ENCODE assay signal across 8 mouse cellular contexts in the genomic region with DNA sequence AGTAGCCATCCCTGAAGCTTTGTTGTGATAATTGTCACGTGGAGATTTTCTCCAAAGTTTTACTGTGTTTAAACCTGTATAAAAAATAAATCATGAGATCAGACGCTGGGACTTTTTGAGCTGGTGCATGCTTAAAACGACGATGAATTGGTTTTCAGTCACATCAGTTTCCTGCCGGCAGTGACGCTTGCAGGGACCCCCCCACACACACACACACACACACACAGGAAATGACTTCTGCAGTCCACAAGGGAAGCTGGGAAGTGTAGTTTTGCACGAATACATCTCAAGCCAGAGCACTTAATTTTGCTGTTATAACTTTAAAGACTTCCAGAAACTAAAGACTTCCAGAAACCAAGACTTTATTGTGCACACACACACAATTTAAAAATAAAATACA. TPM values are rescaled to one million over a fixed set of nuclear protein-coding genes. Genes with fewer than 3 reads are reported as not detected.
DNase-seq lines count a peak whose midpoint lies in the region; ATAC-seq and TF ChIP-seq lines count a peak whose summit lies in the region.

No protein-coding gene starts in this region.

- TF ChIP-seq CTCF in intestine, postnatal 0 days (IDR thresholded peaks at IDR 0.05; ENCODE audit: low read depth) = no peak

- H3K9ac ChIP-seq in intestine, postnatal 0 days (ENCODE audit: low read depth, low read length) = no peak overlapping the region
- H3K9ac ChIP-seq in limb, embryonic 15.5 days = no peak overlapping the region
- 0 out of 2 replicates have a peak overlapping the region, but pooled peaks have one; percentile 41 for H3K9ac ChIP-seq in neural tube, embryonic 13.5 days

- no peaks in the 10 kb centered on the region for H3K36me3 ChIP-seq in intestine, postnatal 0 days (ENCODE audit: control insufficient read depth, insufficient read depth)
- H3K36me3 ChIP-seq in limb, embryonic 15.5 days = no peaks in the 10 kb centered on the region
- H3K36me3 ChIP-seq in neural tube, embryonic 13.5 days = no peaks in the 10 kb centered on the region

- 30% methylated on average over 7 of the region's 7 CpGs for WGBS in intestine, postnatal 0 days
- WGBS in limb, embryonic 15.5 days = 21% methylated on average over 7 of the region's 7 CpGs
- WGBS in neural tube, embryonic 13.5 days = 41% methylated on average over 7 of the region's 7 CpGs

- H3K27me3 ChIP-seq in intestine, postnatal 0 days (replicated peaks; ENCODE audit: control insufficient read depth, insufficient read depth, low read length) = no peaks in the 10 kb centered on the region
- H3K27me3 ChIP-seq in limb, embryonic 15.5 days = no peaks in the 10 kb centered on the region
- H3K27me3 ChIP-seq in neural tube, embryonic 13.5 days = no peaks in the 10 kb centered on the region

- no peaks in the 10 kb centered on the region for H3K4me1 ChIP-seq in intestine, postnatal 0 days (replicated peaks; ENCODE audit: control insufficient read depth, insufficient read depth, low read length)
- no peaks in the 10 kb centered on the region for H3K4me1 ChIP-seq in limb, embryonic 15.5 days
- no peaks in the 10 kb centered on the region for H3K4me1 ChIP-seq in neural tube, embryonic 13.5 days (replicated peaks)

- no peaks in the 10 kb centered on the region for H3K9me3 ChIP-seq in intestine, postnatal 0 days (ENCODE audit: control insufficient read depth)
- no peaks in the 10 kb centered on the region for H3K9me3 ChIP-seq in limb, embryonic 15.5 days
- H3K9me3 ChIP-seq in neural tube, embryonic 13.5 days = no peaks in the 10 kb centered on the region

- DNase-seq in cerebellum, postnatal 14 days = peak; percentile 23 to 32
- no peak for DNase-seq in cerebellum, postnatal 4 days (ENCODE audit: low spot score in 2 of 2)
- DNase-seq in T-cell, adult 2 months (ENCODE audit: low spot score) = peak; percentile 84
- DNase-seq in gastrocnemius, postnatal 14 days = peak; percentile 21
- DNase-seq in thymus, postnatal 25 days = peak; percentile 63

- H3K27ac ChIP-seq in intestine, postnatal 0 days (ENCODE audit: low read depth, low read length) = no peak overlapping the region
- no peak overlapping the region for H3K27ac ChIP-seq in limb, embryonic 15.5 days
- H3K27ac ChIP-seq in neural tube, embryonic 13.5 days (replicated peaks) = no peak overlapping the region

- H3K4me3 ChIP-seq in intestine, postnatal 0 days (ENCODE audit: low read depth, low read length) = no peak overlapping the region
- peak overlapping the region; percentile 20 for H3K4me3 ChIP-seq in limb, embryonic 15.5 days
- peak overlapping the region; percentile 22; the same call in 1 of the 2 replicates for H3K4me3 ChIP-seq in neural tube, embryonic 13.5 days

- peak overlapping the region; percentile 13; the same call in 1 of the 2 replicates for H3K4me2 ChIP-seq in intestine, postnatal 0 days (replicated peaks; ENCODE audit: low read depth)
- H3K4me2 ChIP-seq in limb, embryonic 15.5 days = 0 out of 2 replicates have a peak overlapping the region, but pooled peaks have one; percentile 22
- peak overlapping the region; percentile 40 for H3K4me2 ChIP-seq in neural tube, embryonic 13.5 days

- intact Hi-C loops in gastrocnemius, postnatal 14 days (cut with DNase I; ENCODE audit: low total_unique reads) = no loop called here

- no peak for ATAC-seq in intestine, postnatal 0 days
- ATAC-seq in limb, embryonic 15.5 days (ENCODE audit: insufficient number of reproducible peaks, low FRiP score, low TSS enrichment, low read depth) = no peak
- peak; percentile 87 for ATAC-seq in neural tube, embryonic 13.5 days (ENCODE audit: low read depth)

RNA-seq across cellular contexts. Expression of a gene that starts 5.3 kb away (rescaled TPM):
- total RNA-seq in gastrocnemius, postnatal 14 days (2021) = 1 to 10 TPM; 6.7 to 6.9 TPM
- 31.3 and 33.4 TPM in 2 replicates for polyA plus RNA-seq in intestine, postnatal 0 days (2015; fragmentation: Nextera tagmentation; extraction: Ambion mirVana)
- 28.6 and 29.9 TPM in 2 replicates for polyA plus RNA-seq in limb, embryonic 15.5 days (2015; fragmentation: Nextera tagmentation; extraction: Ambion mirVana)
- 26.3 and 28.7 TPM in 2 replicates for polyA plus RNA-seq in neural tube, embryonic 13.5 days (2015; fragmentation: Nextera tagmentation; extraction: Ambion mirVana)

RNA-seq across cellular contexts. Expression of a gene that starts 56.7 kb away (rescaled TPM):
- 10 to 100 TPM; 21.9 to 27.6 TPM for total RNA-seq in gastrocnemius, postnatal 14 days (2021)
- 14.2 TPM in 2 replicates for polyA plus RNA-seq in intestine, postnatal 0 days (2015; fragmentation: Nextera tagmentation; extraction: Ambion mirVana)
- 22.7 and 24.4 TPM in 2 replicates for polyA plus RNA-seq in limb, embryonic 15.5 days (2015; fragmentation: Nextera tagmentation; extraction: Ambion mirVana)
- polyA plus RNA-seq in neural tube, embryonic 13.5 days (2015; fragmentation: Nextera tagmentation; extraction: Ambion mirVana) = 16.8 and 20.8 TPM in 2 replicates

Comparison
In these comparisons a context has a peak if more than half of its experiments do, and no peak if none do; other contexts are left out.
1. DNase-seq: peak in cerebellum, postnatal 14 days (2 of 2), T-cell, adult 2 months (single experiment), gastrocnemius, postnatal 14 days (single experiment) and thymus, postnatal 25 days (single experiment); none in cerebellum, postnatal 4 days (0 of 2).
2. Peak in every context shown above with its lines, with median percentiles within 50 percentile points of each other: H3K4me2 ChIP-seq.